Mouse (Mus musculus): ENCODE data around the gene Sphk1. TPM values are rescaled to one million over a fixed set of nuclear protein-coding genes. Genes with fewer than 3 reads are reported as not detected.

Sphk1 gene
- total and polyA plus RNA-seq, 2 experiments: 0.21 to 0.55 TPM

- WGBS: 38% methylated on average over 5 of the region's 5 CpGs
- H3K4me3 ChIP-seq (ENCODE audit: insufficient read depth, low read depth, low read length): no peak overlapping the region
- H3K27me3 ChIP-seq (ENCODE audit: control insufficient read depth, insufficient read depth, low read length): no peaks in the 10 kb centered on the region
- TF ChIP-seq CTCF (IDR thresholded peaks at IDR 0.05; ENCODE audit: low read depth, low read length) (no peak), POLR2A (IDR thresholded peaks at IDR 0.05; ENCODE audit: extremely low read depth, insufficient read depth, low read length) (no peak)
- no peak for DNase-seq (ENCODE audit: extremely low read depth, low read depth, low spot score)
- no peaks in the 10 kb centered on the region for H3K36me3 ChIP-seq (ENCODE audit: control insufficient read depth, insufficient read depth, low read length)
- H3K79me2 ChIP-seq (ENCODE audit: control insufficient read depth, insufficient read depth, low read length): no peaks in the 10 kb centered on the region; the same call in 1 of the 2 replicates
- H3K27ac ChIP-seq (replicated peaks; ENCODE audit: insufficient read depth, low read depth, low read length): no peak overlapping the region
- no peak overlapping the region for H3K9ac ChIP-seq (ENCODE audit: low read depth, low read length)
- H3K4me1 ChIP-seq (ENCODE audit: control insufficient read depth, insufficient read depth, low read length): peaks cover 4% of the 10 kb centered on the region
These were observed 37.5 kb upstream of the Sphk1 start for GRCm38 (mm10) chr11:116493191-116493590.

GRCm38 (mm10) chr11:116493795-116494252 lies 36.9 kb upstream of the Sphk1 start, which contains the start of gene Prpsap1:
Prpsap1 (minus strand) TSS chr11:116494202.
- Histone ChIP-seq H3K79me2 (ENCODE audit: control insufficient read depth, insufficient read depth, low read length) (no peaks in the 10 kb centered on the region; the same call in 1 of the 2 replicates), H3K9ac (ENCODE audit: low read depth, low read length) (no peak within 1 kb of the TSS), H3K27me3 (ENCODE audit: control insufficient read depth, insufficient read depth, low read length) (no peaks in the 10 kb centered on the region), H3K4me1 (ENCODE audit: control insufficient read depth, insufficient read depth, low read length) (peaks cover 4% of the 10 kb centered on the region), H3K4me3 (ENCODE audit: insufficient read depth, low read depth, low read length) (no peak within 1 kb of the TSS), H3K36me3 (ENCODE audit: control insufficient read depth, insufficient read depth, low read length) (no peaks in the 10 kb centered on the region), H3K27ac (replicated peaks; ENCODE audit: insufficient read depth, low read depth, low read length) (peak within 1 kb of the TSS; percentile 21; the same call in 1 of the 2 replicates)
- TF ChIP-seq CTCF (IDR thresholded peaks at IDR 0.05; ENCODE audit: low read depth, low read length) (peak; percentile 89), POLR2A (IDR thresholded peaks at IDR 0.05; ENCODE audit: extremely low read depth, insufficient read depth, low read length) (no peak)
- DNase-seq (ENCODE audit: extremely low read depth, low read depth, low spot score): peak; percentile 62
- WGBS: 33% methylated on average over 4 of the region's 4 CpGs

GRCm38 (mm10) chr11:116494474-116495174 lies 36.1 kb upstream of the Sphk1 start:
- TF ChIP-seq POLR2A (IDR thresholded peaks at IDR 0.05; ENCODE audit: extremely low read depth, insufficient read depth, low read length) (no peak), CTCF (IDR thresholded peaks at IDR 0.05; ENCODE audit: low read depth, low read length) (no peak)
- no peak overlapping the region for H3K27ac ChIP-seq (replicated peaks; ENCODE audit: insufficient read depth, low read depth, low read length)
- no peaks in the 10 kb centered on the region for H3K36me3 ChIP-seq (ENCODE audit: control insufficient read depth, insufficient read depth, low read length)
- WGBS: 50% methylated on average over 13 of the region's 13 CpGs
- H3K27me3 ChIP-seq (ENCODE audit: control insufficient read depth, insufficient read depth, low read length): no peaks in the 10 kb centered on the region
- H3K4me1 ChIP-seq (ENCODE audit: control insufficient read depth, insufficient read depth, low read length): peaks cover 4% of the 10 kb centered on the region
- H3K4me3 ChIP-seq (ENCODE audit: insufficient read depth, low read depth, low read length): no peak overlapping the region
- H3K79me2 ChIP-seq (ENCODE audit: control insufficient read depth, insufficient read depth, low read length): no peaks in the 10 kb centered on the region; the same call in 1 of the 2 replicates
- DNase-seq (ENCODE audit: extremely low read depth, low read depth, low spot score): no peak
- no peak overlapping the region for H3K9ac ChIP-seq (ENCODE audit: low read depth, low read length)

- WGBS: 42% methylated on average over 4 of the region's 4 CpGs
- H3K27me3 ChIP-seq (ENCODE audit: control insufficient read depth, insufficient read depth, low read length): no peaks in the 10 kb centered on the region
These were observed 33.4 kb upstream of the Sphk1 start for GRCm38 (mm10) chr11:116497313-116497712.

GRCm38 (mm10) chr11:116498596-116498995 lies 32.1 kb upstream of the Sphk1 start:
- no peaks in the 10 kb centered on the region for H3K36me3 ChIP-seq (ENCODE audit: control insufficient read depth, insufficient read depth, low read length)
- no peak for DNase-seq (ENCODE audit: extremely low read depth, low read depth, low spot score)
- H3K9ac ChIP-seq (ENCODE audit: low read depth, low read length): no peak overlapping the region
- no peak overlapping the region for H3K4me3 ChIP-seq (ENCODE audit: insufficient read depth, low read depth, low read length)
- H3K79me2 ChIP-seq (ENCODE audit: control insufficient read depth, insufficient read depth, low read length): no peaks in the 10 kb centered on the region
- WGBS: 40% methylated on average over 33 of the region's 34 CpGs
- TF ChIP-seq CTCF (IDR thresholded peaks at IDR 0.05; ENCODE audit: low read depth, low read length): no peak
- no peak for TF ChIP-seq POLR2A (IDR thresholded peaks at IDR 0.05; ENCODE audit: extremely low read depth, insufficient read depth, low read length)
- H3K4me1 ChIP-seq (ENCODE audit: control insufficient read depth, insufficient read depth, low read length): no peaks in the 10 kb centered on the region
- H3K27ac ChIP-seq (replicated peaks; ENCODE audit: insufficient read depth, low read depth, low read length): no peak overlapping the region
- H3K27me3 ChIP-seq (ENCODE audit: control insufficient read depth, insufficient read depth, low read length): no peaks in the 10 kb centered on the region

More at GRCm38 (mm10) chr11:116497313-116497712, 33.4 kb upstream of the Sphk1 start:
- Histone ChIP-seq H3K27ac (replicated peaks; ENCODE audit: insufficient read depth, low read depth, low read length) (no peak overlapping the region), H3K4me3 (ENCODE audit: insufficient read depth, low read depth, low read length) (no peak overlapping the region), H3K9ac (ENCODE audit: low read depth, low read length) (no peak overlapping the region), H3K36me3 (ENCODE audit: control insufficient read depth, insufficient read depth, low read length) (no peaks in the 10 kb centered on the region), H3K4me1 (ENCODE audit: control insufficient read depth, insufficient read depth, low read length) (no peaks in the 10 kb centered on the region), H3K79me2 (ENCODE audit: control insufficient read depth, insufficient read depth, low read length) (no peaks in the 10 kb centered on the region)
- TF ChIP-seq CTCF (IDR thresholded peaks at IDR 0.05; ENCODE audit: low read depth, low read length) (no peak), POLR2A (IDR thresholded peaks at IDR 0.05; ENCODE audit: extremely low read depth, insufficient read depth, low read length) (no peak)
- DNase-seq (ENCODE audit: extremely low read depth, low read depth, low spot score): no peak

- 69% methylated on average over 6 of the region's 6 CpGs for WGBS
- Histone ChIP-seq H3K36me3 (ENCODE audit: control insufficient read depth, insufficient read depth, low read length) (no peaks in the 10 kb centered on the region), H3K4me3 (ENCODE audit: insufficient read depth, low read depth, low read length) (no peak overlapping the region), H3K4me1 (ENCODE audit: control insufficient read depth, insufficient read depth, low read length) (no peaks in the 10 kb centered on the region), H3K27ac (replicated peaks; ENCODE audit: insufficient read depth, low read depth, low read length) (no peak overlapping the region), H3K9ac (ENCODE audit: low read depth, low read length) (no peak overlapping the region), H3K79me2 (ENCODE audit: control insufficient read depth, insufficient read depth, low read length) (no peaks in the 10 kb centered on the region), H3K27me3 (ENCODE audit: control insufficient read depth, insufficient read depth, low read length) (no peaks in the 10 kb centered on the region)
- TF ChIP-seq POLR2A (IDR thresholded peaks at IDR 0.05; ENCODE audit: extremely low read depth, insufficient read depth, low read length) (no peak), CTCF (IDR thresholded peaks at IDR 0.05; ENCODE audit: low read depth, low read length) (no peak)
- no peak for DNase-seq (ENCODE audit: extremely low read depth, low read depth, low spot score)
These were observed 31.7 kb upstream of the Sphk1 start for GRCm38 (mm10) chr11:116499018-116499417.
